Mouse (Mus musculus): ENCODE results near the gene Fgfr2. TPM values are rescaled to one million over a fixed set of nuclear protein-coding genes. Genes with fewer than 3 reads are reported as not detected.
A peak's percentile ranks its signal among the peaks of the same experiment; 100 is the strongest.

The Fgfr2 gene
- polyA plus RNA-seq, 1 experiment from 2014 or later = 92.5 TPM

DNA sequence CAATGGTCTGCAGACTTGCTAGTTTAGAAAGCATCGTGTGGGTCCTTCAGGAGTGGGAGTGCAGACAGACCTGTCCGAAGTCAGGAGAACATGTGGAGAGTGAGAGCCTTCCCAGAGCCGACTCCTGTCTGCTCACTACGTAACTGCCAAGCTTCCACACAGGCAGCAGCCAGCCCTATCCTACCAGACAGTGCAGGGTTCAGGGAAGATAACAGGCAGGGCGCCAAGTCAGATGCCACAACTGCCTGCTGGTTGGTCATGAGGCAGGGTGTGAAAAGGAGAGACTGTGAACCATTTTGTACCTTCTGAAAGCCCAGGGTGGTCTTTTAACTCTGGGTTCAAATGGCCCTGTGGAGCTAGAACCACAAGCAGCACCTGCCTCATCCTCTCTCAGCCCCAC is 553.1 kb downstream of the Fgfr2 start:
- Histone ChIP-seq H3K27ac (no peak overlapping the region), H3K4me3 (no peak overlapping the region), H3K9me3 (no peaks in the 10 kb centered on the region), H3K27me3 (ENCODE audit: insufficient read depth, poor library complexity, severe bottlenecking) (no peaks in the 10 kb centered on the region), H3K4me1 (replicated peaks) (peaks cover 33% of the 10 kb centered on the region), H3K36me3 (peaks cover 46% of the 10 kb centered on the region)
- DNase-seq (ENCODE audit: low spot score) = no peak
- WGBS = 91% methylated on average over 5 of the region's 5 CpGs

DNA sequence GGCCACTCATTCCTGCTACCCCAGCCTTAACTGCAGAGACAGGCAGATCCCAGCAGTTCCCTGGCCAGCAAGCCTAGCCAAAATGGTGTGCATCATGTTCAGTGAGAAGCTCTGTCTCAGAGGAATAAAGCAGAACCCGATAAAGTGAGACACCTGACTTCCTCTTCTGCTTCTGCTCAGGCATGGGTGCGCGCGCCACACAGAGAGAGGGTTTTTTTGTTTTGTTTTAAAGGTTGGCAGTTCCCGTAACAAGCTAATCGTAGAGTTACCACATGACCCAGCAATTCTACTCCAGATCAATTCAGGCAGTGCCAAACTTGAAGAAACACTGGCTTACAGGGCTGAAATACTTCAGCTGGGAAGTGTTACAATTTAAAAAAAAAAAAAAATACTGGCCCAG is 554.3 kb downstream of the Fgfr2 start:
- peaks cover 25% of the 10 kb centered on the region for H3K4me1 ChIP-seq (replicated peaks)
- H3K36me3 ChIP-seq = peaks cover 58% of the 10 kb centered on the region
- no peaks in the 10 kb centered on the region for H3K9me3 ChIP-seq
- no peak overlapping the region for H3K4me3 ChIP-seq
- no peak overlapping the region for H3K27ac ChIP-seq
- no peaks in the 10 kb centered on the region for H3K27me3 ChIP-seq (ENCODE audit: insufficient read depth, poor library complexity, severe bottlenecking)
- WGBS = 93% methylated on average over 6 of the region's 6 CpGs
- DNase-seq (ENCODE audit: low spot score) = no peak

DNA sequence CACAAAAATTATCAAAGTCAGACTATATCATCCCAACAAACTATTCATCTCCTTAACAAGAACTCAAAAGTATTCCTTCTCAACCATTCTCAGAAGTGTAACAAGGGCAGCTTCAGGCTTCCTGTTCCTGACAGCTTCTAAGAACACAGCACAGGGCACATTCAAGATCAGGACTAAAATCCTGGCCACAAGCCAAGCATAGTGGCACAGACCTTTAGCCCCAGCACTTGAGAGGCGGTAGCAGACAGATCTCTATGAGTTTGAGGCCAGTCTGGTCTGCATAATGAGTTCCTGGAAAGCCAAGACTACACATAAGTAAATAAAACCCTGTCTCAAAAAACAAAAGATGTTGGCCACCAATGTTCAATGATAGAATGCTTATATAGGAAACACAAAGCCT is 557.3 kb downstream of the Fgfr2 start:
- H3K36me3 ChIP-seq = peaks cover 88% of the 10 kb centered on the region

DNA sequence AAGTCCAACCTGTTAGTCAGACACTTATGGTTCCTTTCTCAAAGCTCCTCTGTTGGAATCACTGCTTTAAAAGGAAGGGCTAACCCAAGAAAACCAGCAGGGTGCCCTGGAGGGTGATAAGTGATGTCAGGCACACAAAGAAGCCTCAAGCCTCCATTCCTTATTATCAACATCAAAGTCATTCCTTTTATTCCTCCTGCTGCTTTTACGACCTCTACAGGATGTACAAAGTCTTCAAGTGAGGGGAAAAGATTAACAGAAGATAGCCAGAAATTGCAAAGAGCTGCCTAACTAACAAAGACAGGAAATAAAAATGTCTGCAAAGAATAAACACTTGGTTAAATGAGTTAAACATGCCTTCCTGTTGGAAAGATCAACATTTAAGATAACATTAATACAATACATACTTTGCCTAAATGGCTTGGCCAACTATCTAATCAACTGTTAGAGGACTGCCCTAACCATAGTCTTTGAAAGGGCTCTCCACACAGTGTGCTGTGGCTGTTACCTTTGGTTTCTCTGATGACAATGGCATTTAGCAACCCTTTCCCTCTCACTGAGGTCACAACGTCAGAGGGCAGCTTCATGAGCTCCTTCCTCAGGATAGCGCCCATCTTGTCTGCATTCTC is 563.9 kb downstream of the Fgfr2 start:
- no peak overlapping the region for H3K27ac ChIP-seq
- H3K4me1 ChIP-seq (replicated peaks) = peaks cover 8% of the 10 kb centered on the region; the same call in 1 of the 2 replicates
- H3K4me3 ChIP-seq = no peak overlapping the region
- WGBS = 67% methylated on average over 3 of the region's 3 CpGs
- peaks cover 78% of the 10 kb centered on the region for H3K36me3 ChIP-seq
- no peak for DNase-seq (ENCODE audit: low spot score)
- no peaks in the 10 kb centered on the region for H3K9me3 ChIP-seq
- H3K27me3 ChIP-seq (ENCODE audit: insufficient read depth, poor library complexity, severe bottlenecking) = no peaks in the 10 kb centered on the region

More for the DNA sequence above, 557.3 kb downstream of the Fgfr2 start:
- 73% methylated on average over 1 of the region's 1 CpGs for WGBS
- Histone ChIP-seq H3K27me3 (ENCODE audit: insufficient read depth, poor library complexity, severe bottlenecking) (no peaks in the 10 kb centered on the region), H3K4me1 (replicated peaks) (no peaks in the 10 kb centered on the region), H3K4me3 (no peak overlapping the region), H3K9me3 (no peaks in the 10 kb centered on the region), H3K27ac (no peak overlapping the region)
- DNase-seq (ENCODE audit: low spot score) = no peak

DNA sequence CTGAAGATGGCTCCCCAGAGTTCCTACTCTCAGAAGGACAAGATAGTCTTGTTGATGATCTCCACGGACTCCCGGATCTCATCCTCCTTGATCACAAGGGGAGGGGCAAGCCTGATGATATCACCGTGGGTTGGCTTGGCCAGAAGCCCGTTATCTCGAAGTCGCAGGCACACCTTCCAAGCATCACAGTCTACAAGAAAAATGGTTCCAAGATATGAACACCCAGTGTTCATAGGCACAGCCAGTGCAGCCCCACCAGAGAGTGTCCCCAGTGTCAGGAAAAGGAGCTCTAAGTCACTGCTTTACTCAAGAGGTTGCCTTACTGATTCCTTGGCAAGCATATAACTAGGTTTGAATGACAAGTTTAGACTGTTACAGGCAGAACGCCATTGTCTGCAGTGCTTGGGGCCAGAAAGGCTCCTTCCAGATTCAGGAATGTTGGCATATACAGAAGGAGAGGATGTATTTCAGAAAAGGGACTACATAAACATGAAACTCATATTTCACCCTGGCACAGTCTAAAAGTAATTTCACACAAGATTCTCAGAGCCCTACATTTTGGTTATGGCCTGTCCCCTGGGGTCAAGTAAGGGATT is 564.9 kb downstream of the Fgfr2 start:
- no peaks in the 10 kb centered on the region for H3K9me3 ChIP-seq
- H3K4me1 ChIP-seq (replicated peaks) = peaks cover 8% of the 10 kb centered on the region; the same call in 1 of the 2 replicates
- no peak for DNase-seq (ENCODE audit: low spot score)
- no peaks in the 10 kb centered on the region for H3K27me3 ChIP-seq (ENCODE audit: insufficient read depth, poor library complexity, severe bottlenecking)
- no peak overlapping the region for H3K4me3 ChIP-seq
- H3K36me3 ChIP-seq = peaks cover 68% of the 10 kb centered on the region
- WGBS = 91% methylated on average over 7 of the region's 7 CpGs
- H3K27ac ChIP-seq = no peak overlapping the region

DNA sequence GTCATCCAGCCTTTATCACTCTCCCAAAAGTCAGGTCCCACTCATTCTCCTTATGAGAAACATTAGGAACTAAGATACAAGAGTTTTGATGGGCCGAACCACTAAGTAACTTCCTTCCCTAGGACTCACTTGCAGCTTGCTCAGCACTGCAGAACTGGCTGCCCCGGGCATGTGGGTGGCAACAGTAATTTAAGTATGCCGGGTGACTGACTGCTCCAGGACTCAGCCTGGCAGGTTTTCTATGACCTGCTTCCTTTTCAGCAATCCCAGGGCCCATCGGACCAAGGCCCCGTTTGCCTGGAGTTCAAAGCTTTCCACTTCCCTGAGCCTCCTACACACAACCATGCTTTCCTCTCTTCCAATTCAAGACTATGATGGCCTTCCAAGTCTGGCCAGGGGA is 566.6 kb downstream of the Fgfr2 start:
- Histone ChIP-seq H3K4me3 (no peak overlapping the region), H3K9me3 (no peaks in the 10 kb centered on the region), H3K36me3 (peaks cover 51% of the 10 kb centered on the region), H3K4me1 (replicated peaks) (peaks cover 8% of the 10 kb centered on the region; the same call in 1 of the 2 replicates), H3K27me3 (ENCODE audit: insufficient read depth, poor library complexity, severe bottlenecking) (no peaks in the 10 kb centered on the region), H3K27ac (no peak overlapping the region)
- 88% methylated on average over 5 of the region's 5 CpGs for WGBS
- DNase-seq (ENCODE audit: low spot score) = no peak

DNA sequence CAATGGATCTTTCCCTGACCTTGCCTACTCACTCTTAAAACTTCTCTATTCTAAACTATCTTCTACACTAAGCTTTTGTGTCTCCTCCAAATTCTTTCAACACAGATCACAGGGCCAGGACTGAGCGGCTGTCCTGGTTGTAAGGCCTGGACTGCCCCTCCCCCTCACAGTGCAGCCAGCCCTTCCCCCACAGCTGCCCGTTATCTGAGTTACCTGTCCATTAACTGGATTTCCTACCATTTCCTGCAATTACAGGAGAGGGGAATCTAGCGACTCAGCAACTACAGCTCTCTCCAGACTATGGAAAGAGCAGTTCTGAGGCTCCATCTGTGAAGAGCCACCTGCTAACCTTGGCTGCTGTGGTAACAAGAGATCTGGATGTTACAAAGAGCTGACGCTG is 567.2 kb downstream of the Fgfr2 start:
- Histone ChIP-seq H3K27ac (no peak overlapping the region), H3K36me3 (peaks cover 45% of the 10 kb centered on the region), H3K4me3 (no peak overlapping the region), H3K9me3 (no peaks in the 10 kb centered on the region), H3K27me3 (ENCODE audit: insufficient read depth, poor library complexity, severe bottlenecking) (no peaks in the 10 kb centered on the region), H3K4me1 (replicated peaks) (peaks cover 12% of the 10 kb centered on the region; the same call in 1 of the 2 replicates)
- DNase-seq (ENCODE audit: low spot score) = no peak
- 49% methylated on average over 4 of the region's 4 CpGs for whole genome bisulfite sequencing

DNA sequence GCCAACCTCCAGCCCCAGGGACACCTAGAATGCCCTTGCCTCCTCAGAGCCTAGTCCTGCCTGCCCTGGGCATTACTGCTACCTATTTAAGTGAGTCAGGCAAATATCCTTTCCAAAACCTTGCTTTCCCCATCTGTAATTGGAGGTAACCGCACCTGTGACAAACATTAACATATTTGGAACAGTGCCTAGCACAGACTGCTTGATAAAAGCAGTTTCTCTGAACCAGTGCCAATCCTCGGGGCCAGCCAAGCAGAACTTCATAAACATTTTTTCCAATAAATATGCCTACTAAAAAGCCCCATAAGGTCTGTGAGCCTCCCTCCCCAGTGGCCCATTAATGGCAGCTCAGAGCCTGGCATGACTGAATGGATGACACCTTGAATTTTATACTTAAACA is 569.1 kb downstream of the Fgfr2 start:
- Histone ChIP-seq H3K4me1 (replicated peaks) (peaks cover 12% of the 10 kb centered on the region; the same call in 1 of the 2 replicates), H3K27ac (no peak overlapping the region), H3K4me3 (no peak overlapping the region), H3K27me3 (ENCODE audit: insufficient read depth, poor library complexity, severe bottlenecking) (no peaks in the 10 kb centered on the region), H3K9me3 (no peaks in the 10 kb centered on the region), H3K36me3 (peaks cover 26% of the 10 kb centered on the region)
- 89% methylated on average over 2 of the region's 2 CpGs for WGBS
- no peak for DNase-seq (ENCODE audit: low spot score)

DNA sequence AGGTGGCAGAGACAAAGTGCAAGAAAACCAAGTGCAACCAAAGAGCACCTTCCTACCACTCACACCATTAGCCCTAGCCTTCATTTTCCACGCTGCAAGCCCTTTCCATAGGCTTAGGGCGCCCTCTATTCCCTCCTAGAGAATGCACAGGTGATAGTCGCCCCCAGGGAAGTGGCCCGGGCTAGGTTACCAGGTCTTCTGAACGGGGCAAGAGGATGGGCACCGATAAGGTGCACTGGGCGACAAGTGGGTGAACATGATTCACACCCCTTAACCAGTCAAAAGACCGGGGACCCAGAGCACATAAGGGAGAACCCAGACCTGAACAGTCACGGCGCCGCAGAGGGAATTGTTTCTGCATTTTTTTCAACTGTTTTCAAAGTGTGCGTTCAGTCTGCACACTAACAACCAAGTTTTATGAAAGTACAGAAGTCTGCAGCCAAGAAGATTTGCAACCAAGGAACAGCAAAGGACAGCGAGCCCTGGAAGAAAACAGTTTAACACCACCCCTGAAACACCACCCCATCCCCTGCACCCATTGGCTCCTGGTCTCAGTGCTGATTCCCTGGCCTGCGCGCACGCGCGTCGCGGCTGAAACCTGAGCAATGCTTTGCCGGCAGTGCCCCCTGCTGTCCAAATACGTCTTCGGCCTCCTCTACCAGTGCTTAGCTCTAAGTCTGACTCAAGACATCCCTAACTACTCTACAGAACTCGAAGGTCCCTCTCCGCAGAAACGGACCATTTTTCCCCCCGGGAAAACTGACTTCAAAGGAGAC is 571.6 kb downstream of the Fgfr2 start:
- Histone ChIP-seq H3K4me1 (replicated peaks) (peaks cover 9% of the 10 kb centered on the region; the same call in 1 of the 2 replicates), H3K27ac (peak overlapping the region; percentile 84), H3K9me3 (no peaks in the 10 kb centered on the region), H3K27me3 (ENCODE audit: insufficient read depth, poor library complexity, severe bottlenecking) (no peaks in the 10 kb centered on the region), H3K36me3 (peaks cover 1% of the 10 kb centered on the region; the same call in 1 of the 2 replicates), H3K4me3 (peak overlapping the region; percentile 59)
- DNase-seq (ENCODE audit: low spot score) = peak; percentile 95
- WGBS = 2% methylated on average over 27 of the region's 27 CpGs

DNA sequence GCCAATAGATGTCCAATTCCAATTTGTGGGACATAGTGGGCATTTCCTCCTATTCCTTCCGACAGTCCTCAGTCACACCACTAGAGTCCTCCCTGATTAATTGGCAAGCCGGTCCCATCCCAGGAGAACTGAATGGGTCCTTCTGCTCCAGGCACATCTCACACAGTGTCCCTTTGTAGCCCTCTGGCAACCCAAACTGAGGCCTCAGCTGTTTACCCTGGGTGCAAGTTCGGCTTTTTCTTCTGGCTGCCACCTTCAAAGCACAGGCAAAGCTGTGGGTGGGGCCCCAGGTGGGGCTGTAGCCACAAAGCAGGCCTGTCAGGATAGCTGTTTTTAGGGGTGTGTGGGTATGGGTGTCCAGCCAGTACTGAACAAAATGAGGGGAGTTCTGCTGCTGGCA is 576.0 kb downstream of the Fgfr2 start:
- H3K4me3 ChIP-seq = no peak overlapping the region
- peaks cover 6% of the 10 kb centered on the region; the same call in 1 of the 2 replicates for H3K4me1 ChIP-seq (replicated peaks)
- H3K36me3 ChIP-seq = no peaks in the 10 kb centered on the region
- H3K27ac ChIP-seq = no peak overlapping the region
- 0 out of 2 replicates have a peak, but pooled peaks cover 6% of the 10 kb centered on the region for H3K27me3 ChIP-seq (ENCODE audit: insufficient read depth, poor library complexity, severe bottlenecking)
- H3K9me3 ChIP-seq = no peaks in the 10 kb centered on the region
- WGBS = 75% methylated on average over 3 of the region's 3 CpGs
- no peak for DNase-seq (ENCODE audit: low spot score)

DNA sequence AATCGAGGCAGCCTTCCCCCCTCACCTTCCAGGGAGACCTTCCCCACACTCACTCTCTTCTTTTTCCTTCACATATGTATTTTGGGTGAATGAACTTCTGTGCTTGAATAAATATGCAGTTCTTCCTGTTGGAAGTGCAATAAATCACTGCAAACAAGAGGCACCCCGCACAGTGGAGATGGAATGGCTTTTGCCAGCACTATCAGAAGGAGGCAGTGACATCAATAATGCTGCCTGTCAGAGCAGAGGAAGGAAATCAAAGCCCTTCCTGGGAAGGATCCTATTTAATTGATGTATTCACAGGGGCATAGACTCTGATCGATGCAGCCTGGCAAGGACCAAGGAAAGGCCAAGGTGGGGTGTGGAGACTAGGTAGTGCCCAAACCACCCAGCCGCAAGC is 580.7 kb downstream of the Fgfr2 start:
- Histone ChIP-seq H3K27me3 (ENCODE audit: insufficient read depth, poor library complexity, severe bottlenecking) (0 out of 2 replicates have a peak, but pooled peaks cover 6% of the 10 kb centered on the region), H3K9me3 (no peaks in the 10 kb centered on the region), H3K4me3 (no peak overlapping the region), H3K36me3 (no peaks in the 10 kb centered on the region), H3K4me1 (replicated peaks) (peaks cover 12% of the 10 kb centered on the region; the same call in 1 of the 2 replicates), H3K27ac (no peak overlapping the region)
- 84% methylated on average over 4 of the region's 4 CpGs for WGBS
- DNase-seq (ENCODE audit: low spot score) = no peak

DNA sequence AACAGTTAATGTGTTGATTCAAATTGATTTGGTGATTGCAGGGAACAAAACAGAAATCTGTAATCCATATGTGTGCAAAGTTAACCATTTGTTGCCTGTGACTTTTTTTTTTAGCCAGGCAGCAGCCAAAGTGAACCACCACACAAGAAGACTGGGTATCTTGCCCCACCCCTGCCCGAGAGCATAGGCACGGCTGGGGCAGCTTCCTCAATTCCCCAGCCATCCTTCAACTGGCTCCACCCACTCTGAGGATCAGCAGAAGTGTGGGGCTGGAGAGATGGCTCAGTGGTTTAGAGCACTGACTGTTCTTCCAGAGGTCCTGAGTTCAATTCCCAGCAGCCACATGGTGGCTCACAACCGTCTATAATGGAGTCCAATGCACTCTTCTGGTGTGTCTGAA is 581.6 kb downstream of the Fgfr2 start:
- H3K27me3 ChIP-seq (ENCODE audit: insufficient read depth, poor library complexity, severe bottlenecking) = 0 out of 2 replicates have a peak, but pooled peaks cover 6% of the 10 kb centered on the region
- H3K4me3 ChIP-seq = no peak overlapping the region
- DNase-seq (ENCODE audit: low spot score) = no peak
- H3K9me3 ChIP-seq = no peaks in the 10 kb centered on the region
- peaks cover 12% of the 10 kb centered on the region; the same call in 1 of the 2 replicates for H3K4me1 ChIP-seq (replicated peaks)
- no peaks in the 10 kb centered on the region for H3K36me3 ChIP-seq
- no peak overlapping the region for H3K27ac ChIP-seq
- WGBS = 61% methylated on average over 3 of the region's 3 CpGs

DNA sequence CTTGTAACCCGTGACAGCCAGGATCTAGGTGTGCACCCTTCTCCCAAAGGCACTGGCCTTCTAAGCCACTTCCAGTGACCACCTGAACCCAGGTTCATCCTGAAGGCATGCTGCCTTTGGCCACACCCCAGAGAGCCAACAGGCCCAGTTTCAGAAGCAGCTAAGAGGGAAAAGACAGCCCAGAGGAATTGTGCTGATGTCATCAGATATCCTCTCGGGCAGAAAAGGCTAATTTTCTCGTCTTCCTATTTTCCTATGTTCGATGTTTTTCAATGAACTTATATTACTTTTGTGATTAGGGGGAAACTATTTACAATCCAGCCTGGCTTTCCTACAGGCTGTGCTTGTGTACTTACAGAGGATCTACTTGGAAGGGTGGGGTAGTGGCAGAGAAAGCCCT is 582.6 kb downstream of the Fgfr2 start:
- H3K9me3 ChIP-seq = no peaks in the 10 kb centered on the region
- no peak for DNase-seq (ENCODE audit: low spot score)
- no peak overlapping the region for H3K27ac ChIP-seq
- peaks cover 12% of the 10 kb centered on the region; the same call in 1 of the 2 replicates for H3K4me1 ChIP-seq (replicated peaks)
- 89% methylated on average over 4 of the region's 4 CpGs for WGBS
- H3K27me3 ChIP-seq (ENCODE audit: insufficient read depth, poor library complexity, severe bottlenecking) = 0 out of 2 replicates have a peak, but pooled peaks cover 4% of the 10 kb centered on the region
- no peaks in the 10 kb centered on the region for H3K36me3 ChIP-seq
- no peak overlapping the region for H3K4me3 ChIP-seq

Measured in hindbrain, embryonic 10.5 days (tissue).